Mouse (Mus musculus): ENCODE results near the gene Dnttip1.

The Dnttip1 gene

DNA sequence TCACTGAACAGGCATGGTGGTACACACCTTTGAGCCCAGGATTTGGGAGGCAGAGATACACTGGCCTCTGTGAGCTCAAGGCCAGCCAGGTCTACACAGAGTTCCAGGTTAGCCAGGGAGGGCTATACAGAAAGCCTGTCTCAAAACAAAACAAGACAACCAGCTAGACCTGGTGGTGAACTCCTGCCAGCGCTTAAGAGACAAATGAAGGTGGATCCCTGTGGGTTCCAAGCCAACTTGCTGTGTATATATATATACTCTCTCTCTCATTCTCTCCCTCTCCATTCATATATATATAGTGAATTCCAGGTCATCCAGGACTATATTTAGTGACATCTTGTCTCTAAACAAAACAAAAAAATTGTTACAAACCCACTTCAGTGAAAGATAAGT is 58.1 kb downstream of the Dnttip1 start:
- WGBS, result 53% methylated on average over 1 of the region's 1 CpGs

DNA sequence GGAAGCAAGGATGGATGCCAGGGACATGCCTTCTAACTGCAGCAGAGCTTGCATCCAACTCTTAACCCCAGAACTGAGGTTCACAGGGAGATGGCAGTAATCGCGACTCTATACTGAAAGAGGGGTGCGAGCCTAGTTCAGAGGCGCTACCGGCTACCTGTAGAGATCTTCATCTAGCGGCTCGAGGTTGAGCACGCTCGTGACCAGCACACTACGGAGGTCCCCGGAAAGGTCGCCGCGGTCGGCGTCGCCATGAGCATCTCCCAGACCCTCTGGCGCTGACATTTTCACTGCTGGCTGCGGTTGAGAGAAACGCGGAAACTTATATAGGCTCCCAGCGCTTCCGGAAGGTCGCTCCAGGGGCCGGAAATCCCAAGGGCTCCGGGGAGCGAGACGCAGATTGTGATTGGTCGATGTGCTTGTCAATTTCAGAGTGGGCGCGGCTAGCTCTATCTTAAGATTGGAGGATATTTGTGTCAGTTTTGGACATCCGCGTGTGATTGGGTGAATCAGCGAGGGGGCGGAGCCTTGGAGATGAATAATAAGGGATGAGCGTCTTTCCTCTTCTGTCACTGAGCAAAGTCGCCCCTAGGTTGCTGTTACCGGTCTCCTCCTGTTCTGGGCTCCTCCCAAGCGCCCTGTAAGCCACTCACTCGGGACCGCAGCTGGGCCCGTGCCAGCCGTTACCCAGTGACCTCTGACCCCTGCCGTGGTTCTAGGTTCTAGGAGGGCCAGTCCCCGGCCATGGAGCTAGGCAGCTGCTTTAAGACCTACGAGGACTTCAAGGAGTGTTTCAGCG is 58.9 kb downstream of the Dnttip1 start, which contains the start of the genes Acot8 and Zswim3:
Acot8 (minus strand) TSS at position 350 of the 799 bp plus-strand sequence.
Zswim3 (plus strand) TSS at position 566 of the 799 bp plus-strand sequence.
- under 1% methylated on average over 47 of the region's 47 CpGs for WGBS

DNA sequence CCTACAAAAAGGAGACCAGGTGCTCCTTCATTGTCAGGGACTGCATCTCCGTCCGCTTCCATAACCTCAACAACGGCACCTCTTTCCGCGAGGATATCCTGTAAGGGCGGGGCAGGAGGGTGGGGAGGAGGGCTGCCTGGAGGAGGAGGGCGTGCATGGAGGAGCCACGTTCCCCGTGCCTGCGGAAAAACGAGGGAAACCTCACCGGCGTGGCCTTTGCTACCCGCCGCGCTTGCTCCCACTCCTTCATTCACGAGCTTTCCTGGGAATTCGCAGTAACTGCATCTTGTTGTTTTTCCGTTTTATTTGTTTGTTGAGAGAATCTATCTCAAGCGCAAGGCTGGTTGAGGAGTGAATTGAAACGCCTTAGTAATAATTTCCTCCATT is 59.5 kb downstream of the Dnttip1 start:
- under 1% methylated on average over 21 of the region's 21 CpGs for WGBS

DNA sequence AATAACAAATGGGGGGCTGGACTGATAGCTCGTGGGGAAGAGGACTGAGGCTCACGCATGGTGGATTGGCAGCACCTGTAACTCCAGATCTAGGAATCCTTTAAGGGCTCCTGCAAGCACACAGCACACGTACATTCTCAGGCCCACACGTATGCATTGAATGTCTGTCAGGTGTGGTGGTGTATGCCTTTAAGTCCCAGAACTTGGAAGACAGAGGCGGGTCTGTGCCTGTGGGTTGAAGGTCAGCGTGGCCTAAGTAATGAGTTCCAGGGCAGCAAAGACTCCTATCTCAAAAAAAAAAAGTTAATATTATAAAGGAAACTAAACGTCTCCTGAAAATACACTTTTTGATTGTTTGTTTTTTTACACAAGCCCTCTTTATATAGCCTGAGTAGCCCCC is 60.8 kb downstream of the Dnttip1 start:
- WGBS, result 85% methylated on average over 7 of the region's 7 CpGs

DNA sequence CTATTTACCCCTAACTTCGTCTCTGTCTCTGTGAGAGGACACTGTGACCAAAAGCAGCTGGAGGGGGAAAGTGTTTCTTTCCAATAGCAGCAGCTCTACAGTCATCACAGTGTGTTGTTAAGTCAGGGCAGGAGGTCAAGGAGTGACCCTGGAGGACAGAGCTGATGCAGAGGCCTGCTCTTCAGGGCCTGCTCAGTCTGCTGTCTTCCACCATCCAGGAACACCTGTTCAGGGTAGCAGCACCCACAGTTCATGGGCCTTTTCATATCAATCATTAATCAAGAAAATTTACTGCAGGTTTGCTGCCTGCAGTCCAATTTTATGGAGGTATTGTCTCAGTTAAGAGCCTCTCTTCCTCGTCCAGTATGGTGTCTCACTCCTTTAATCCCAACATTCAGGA is 67.8 kb downstream of the Dnttip1 start:
- WGBS, result 71% methylated on average over 2 of the region's 2 CpGs

DNA sequence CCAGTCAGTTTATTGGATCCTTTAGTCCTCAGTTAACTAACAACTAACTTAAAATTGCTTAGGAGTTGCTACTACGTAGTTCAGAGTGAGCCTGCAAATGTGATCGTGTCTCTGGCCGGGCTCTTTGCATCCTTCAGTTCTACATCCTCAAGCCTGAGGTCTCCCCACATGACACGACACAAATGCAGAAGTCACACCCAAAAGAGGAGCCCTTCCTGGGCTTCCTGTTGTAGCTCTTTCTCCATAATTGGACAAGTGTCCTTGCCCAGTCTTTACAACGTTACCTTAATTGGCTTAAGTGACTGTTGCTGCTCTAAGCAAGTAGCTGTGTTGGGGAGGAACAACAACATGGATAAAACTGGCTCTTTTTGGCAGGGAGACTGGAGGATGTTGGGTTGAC is 69.6 kb downstream of the Dnttip1 start:
- 81% methylated on average over 5 of the region's 5 CpGs for WGBS

DNA sequence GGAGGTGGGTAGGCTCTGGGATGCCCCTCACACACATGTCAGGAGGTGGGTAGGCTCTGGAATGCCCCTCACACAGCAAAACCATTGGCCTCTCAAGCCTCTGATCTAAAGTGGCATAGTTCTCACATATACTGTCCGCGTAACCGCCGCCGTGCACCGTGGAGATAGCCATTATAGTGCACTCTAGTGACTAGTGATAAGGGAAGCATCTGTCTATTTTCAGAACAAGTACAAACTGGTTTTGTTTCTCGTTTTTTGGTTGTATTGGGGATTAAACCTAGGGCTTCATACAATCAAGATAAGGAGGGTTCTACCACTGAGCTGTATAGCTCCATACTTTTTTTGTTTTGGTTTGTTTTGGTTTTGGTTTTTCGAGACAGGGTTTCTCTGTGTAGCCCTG is 70.0 kb downstream of the Dnttip1 start:
- 95% methylated on average over 8 of the region's 8 CpGs for WGBS

DNA sequence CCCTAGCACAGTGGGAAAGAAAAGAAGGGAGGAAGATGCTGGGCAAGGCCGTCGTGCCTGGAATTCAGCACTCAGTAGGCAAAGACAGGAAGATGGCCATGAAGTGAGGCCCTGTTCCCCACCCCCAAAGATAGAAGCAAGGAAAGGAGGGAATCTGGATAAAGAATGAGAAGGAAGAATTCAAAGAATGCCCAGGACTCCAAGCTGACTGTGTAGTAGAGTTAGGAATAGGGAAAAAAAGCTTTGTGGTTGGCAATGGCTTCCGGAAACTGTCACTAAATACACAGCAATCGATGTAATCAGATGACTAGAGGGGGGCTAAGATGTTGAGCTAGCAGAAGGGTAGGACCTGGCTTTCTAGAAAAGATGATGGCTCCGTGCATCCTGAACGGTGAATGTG is 71.4 kb downstream of the Dnttip1 start:
- 87% methylated on average over 6 of the region's 6 CpGs for WGBS

DNA sequence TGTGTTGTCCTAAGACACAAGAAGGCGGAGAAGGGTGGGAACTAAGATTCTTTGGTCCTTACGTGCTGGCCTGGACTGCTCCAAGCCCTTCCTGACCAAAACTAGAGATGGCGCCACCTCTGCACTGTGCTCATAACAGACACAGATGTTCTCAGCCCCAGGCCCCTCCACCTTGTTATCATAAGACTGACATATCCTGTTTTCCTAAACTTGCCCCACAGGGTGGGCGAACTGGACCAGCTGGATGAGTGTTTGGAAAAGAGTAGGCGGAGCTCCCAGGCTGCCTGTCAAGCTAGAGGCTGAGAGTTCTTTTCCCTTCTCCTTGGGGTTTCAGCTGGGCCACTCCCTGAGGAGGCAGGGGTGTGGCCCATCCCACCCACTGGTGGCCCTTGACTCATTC is 71.9 kb downstream of the Dnttip1 start:
- WGBS, result 87% methylated on average over 5 of the region's 5 CpGs

Data from cerebral cortex, adult 2 months (tissue).